Mouse (Mus musculus) spleen, adult 10 weeks (tissue): Measurements from ENCODE around the gene Gm10322. TPM values are rescaled to one million over a fixed set of nuclear protein-coding genes. Genes with fewer than 3 reads are reported as not detected.

ENCODE experiments used
- polyA plus RNA-seq: library from polyadenylated mRNA; stranded (reverse); fragments of 350-450 nt; fragmentation: Illumina TruSeq; extraction: RNeasy Lipid Tissue Mini Kit (QIAGEN cat#74804); gene quantifications from one replicate; pipeline ENCODE4 v1.2.3, GENCODE M21; 2015; ENCODE audit warnings: low replicate concordance; ENCODE audit not compliant: insufficient read depth

Gene Gm10322
- not detected for polyA plus RNA-seq

GRCm38 (mm10) chr10:59615981-59616520 lies at the start of gene Gm10322:
TSS of gene Gm10322 (plus strand) at chr10:59616063.

GRCm38 (mm10) chr10:59616522-59616921 lies 659 bp downstream of the Gm10322 start, which contains the start of gene Mcu:
TSS of gene Mcu (minus strand) at chr10:59616692.

Other genes starting within 250 kb of the Gm10322 start
- gene Gm10273, start 220.4 kb upstream of the Gm10322 start, polyA plus RNA-seq, result 6.7 TPM
- gene Pla2g12b, start 212.4 kb upstream of the Gm10322 start, polyA plus RNA-seq, result not detected
- 1.9 TPM for gene Oit3, start 174.3 kb upstream of the Gm10322 start, polyA plus RNA-seq
- 15.2 TPM for gene Mcu, start 629 bp downstream of the Gm10322 start, polyA plus RNA-seq
- gene Micu1, start 86.4 kb downstream of the Gm10322 start, polyA plus RNA-seq, result 42.1 TPM